Mouse (Mus musculus) brain, adult 2 months (tissue): ENCODE measurements at regions not wholly inside any gene's neighbourhood (a gene's known extent, or its start where the extent isn't known, plus 50 kb on each side); places are given as distances from the start of the nearest gene placed in this dataset.
"Not testable (repeated sequence)": the region's sequence is repeated elsewhere in the genome, so short reads cannot be mapped to it uniquely, and the experiment has no call there.

Source experiments
- DNase-seq: peaks from one replicate; pipeline ENCODE4 v3.0.0; 2011; ENCODE audit warnings: low read depth, low spot score

DNA sequence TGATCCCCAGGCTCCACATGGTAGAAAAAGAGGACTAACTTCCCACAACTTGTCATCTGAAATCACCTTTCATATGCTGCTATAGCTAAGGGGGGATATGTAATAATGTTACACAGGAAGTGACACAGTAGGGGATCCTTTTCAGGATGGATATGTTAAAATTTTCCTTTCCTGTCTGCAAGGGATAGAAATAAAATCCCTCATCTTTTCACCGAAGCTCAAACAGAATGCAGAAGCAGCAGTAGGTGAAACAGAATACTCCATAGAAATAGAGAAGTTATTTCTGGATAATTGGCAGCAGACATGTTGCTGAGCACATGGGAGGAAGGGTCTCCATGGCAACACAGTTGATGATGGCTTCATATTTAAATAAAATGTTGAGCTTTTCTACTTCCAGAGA, 309.3 kb upstream of the Ercc4 start:
- peak; percentile 77 for DNase-seq

DNA sequence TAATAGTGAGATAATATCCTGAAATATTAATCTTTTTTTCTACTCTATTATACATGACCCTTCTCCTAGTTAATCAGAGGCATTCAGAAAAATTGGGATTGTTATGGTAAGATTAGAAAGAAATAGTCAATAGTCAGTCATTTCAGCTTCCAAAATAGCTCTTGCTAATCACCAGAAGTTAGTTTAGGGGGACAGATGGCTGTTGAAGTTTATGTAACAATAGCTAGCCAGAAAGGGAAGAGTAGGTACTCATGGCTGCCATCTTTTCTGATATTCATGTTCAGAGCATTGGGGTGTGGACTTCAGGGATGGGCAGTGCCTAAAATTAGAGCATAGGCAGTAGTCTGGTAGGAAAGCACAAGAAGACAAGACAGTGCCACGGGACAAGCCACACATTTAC, 306.8 kb upstream of the Ercc4 start:
- peak; percentile 26 for DNase-seq

- DNase-seq: no peak
Observed at GRCm38 (mm10) chr16:12807351-12807871, 302.1 kb upstream of the Ercc4 start.

- DNase-seq: no peak
Observed at GRCm38 (mm10) chr16:12811088-12811487, 298.4 kb upstream of the Ercc4 start.

- peak; percentile 79 for DNase-seq
Observed at GRCm38 (mm10) chr16:12824646-12825045, 284.8 kb upstream of the Ercc4 start.

- no peak for DNase-seq
Observed at GRCm38 (mm10) chr16:12826222-12826621, 283.3 kb upstream of the Ercc4 start.

DNA sequence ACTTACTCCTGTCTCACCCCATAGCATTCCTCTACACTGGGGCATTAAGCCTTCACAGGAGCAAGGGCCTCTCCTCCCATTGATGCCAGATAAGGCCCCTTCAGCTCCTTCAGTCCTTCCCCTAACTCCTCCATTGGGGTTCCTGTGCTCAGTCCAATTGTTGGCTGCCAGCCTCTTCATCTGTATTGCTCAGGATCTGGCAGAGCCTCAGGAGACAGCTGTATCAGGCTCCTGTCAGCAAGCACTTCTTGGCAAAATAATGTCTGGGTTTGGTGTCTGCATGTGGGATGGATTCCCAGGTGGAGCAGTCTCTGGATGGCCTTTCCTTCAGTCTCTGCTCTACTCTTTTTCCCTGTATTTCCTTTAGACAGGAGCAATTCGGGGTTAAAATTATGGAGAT, 278.2 kb upstream of the Ercc4 start:
- DNase-seq: peak; percentile 51

DNA sequence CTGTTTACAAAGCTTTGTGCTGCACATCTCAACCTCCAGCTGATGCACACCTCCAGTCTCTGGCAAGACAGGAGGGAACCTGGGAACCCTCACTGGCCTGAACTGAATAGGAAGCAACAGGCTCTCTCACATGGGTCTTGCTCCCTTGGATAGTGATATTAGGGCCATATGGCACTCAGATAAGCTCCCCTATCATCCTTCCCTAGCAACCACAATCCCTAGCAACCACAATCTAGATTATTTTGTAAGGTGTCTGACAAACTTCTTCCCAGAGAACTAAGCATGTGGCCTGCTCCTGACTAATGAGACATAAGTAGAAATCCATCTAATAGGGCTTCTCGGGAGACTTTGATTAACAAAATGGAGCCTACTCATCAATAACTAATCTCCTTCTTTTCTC, 253.1 kb upstream of the Ercc4 start:
- DNase-seq: no peak

- peak; percentile 80 for DNase-seq
Observed at GRCm38 (mm10) chr16:12859714-12860355, 249.6 kb upstream of the Ercc4 start.

GRCm38 (mm10) chr16:12862561-12862960, 246.9 kb upstream of the Ercc4 start:
- DNase-seq: no peak

- not testable (repeated sequence) for DNase-seq
Observed at GRCm38 (mm10) chr16:12878326-12878725, 231.2 kb upstream of the Ercc4 start.

DNA sequence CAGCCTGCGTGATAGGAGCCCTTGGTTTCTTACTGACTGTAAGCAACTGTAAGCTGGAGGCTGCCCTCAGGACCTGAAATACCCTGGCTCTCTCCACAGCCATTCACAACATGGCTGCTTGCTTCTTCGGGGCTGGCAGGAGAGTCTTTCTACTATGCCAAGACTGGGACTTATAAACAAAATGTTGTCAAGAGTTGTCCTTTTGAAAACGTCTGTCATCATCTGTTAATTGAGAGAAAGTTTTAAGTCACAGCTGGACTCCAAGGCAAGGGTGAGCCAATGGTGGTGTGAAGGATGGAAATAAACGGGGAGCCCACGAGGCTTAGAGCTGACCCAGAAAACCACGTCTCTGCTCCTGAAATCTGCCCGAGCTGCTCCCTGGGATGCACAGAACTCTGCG, 229.5 kb upstream of the Ercc4 start:
- no peak for DNase-seq

DNA sequence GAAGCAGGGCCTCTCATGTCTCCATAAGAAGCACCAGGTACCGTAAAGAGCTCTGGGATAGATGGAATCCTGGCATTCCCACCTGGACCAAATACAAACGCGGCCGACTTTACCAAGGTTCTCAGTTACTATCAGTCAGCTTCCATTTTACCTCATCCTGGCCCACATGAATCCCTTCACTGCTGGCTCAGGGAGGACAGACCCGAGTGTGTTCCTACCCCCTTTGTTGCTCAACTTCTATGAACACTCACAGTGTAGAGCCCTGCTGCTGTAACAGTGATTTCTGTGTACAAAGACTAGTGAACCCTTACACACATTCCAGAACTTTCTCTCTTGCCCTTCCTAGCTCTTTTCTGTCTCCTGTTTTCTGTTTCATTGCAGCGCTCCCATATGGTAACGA, 229.0 kb upstream of the Ercc4 start:
- DNase-seq: no peak

GRCm38 (mm10) chr16:12882690-12883089, 226.8 kb upstream of the Ercc4 start:
- DNase-seq: no peak

DNA sequence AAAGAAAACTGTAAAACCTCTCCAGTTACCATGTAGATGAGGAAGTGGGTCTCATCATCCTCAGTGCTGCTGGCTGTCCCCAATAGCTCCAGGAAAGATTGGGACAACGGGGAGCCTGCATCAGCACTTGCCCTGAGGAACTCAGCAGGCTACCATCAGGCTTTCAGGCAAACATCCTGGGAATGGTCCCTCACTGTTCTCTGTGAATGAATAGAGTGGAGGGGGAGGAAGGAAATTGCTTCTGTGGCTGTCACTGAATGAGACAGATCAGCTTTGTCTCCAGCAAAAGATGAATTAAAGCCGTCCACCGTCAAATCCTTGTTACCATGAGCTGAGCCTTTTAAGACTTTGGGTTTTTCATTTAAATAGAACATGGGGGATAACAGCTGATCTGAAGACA, 224.9 kb upstream of the Ercc4 start:
- no peak for DNase-seq

DNA sequence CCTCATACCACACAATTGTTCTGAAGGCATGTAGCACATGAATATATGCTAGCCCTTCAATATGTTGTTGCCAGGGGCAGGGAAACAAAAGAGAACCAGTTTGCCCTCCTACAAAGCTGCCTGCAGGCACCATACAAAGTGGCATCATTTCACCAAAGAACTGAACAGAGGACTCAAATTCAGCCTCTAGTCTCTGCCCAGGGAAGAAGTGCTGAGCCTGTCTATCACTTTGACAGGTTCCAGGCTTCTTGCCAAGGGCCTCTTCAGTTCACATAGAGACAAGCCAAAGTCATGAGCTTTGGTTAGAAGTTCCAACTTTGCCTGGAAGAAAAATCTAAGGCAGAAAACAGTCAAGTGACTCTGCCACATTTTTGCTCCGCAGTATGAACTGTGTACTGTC, 223.4 kb upstream of the Ercc4 start:
- DNase-seq: peak; percentile 39

- DNase-seq: no peak
Observed at GRCm38 (mm10) chr16:12887381-12887780, 222.1 kb upstream of the Ercc4 start.

DNA sequence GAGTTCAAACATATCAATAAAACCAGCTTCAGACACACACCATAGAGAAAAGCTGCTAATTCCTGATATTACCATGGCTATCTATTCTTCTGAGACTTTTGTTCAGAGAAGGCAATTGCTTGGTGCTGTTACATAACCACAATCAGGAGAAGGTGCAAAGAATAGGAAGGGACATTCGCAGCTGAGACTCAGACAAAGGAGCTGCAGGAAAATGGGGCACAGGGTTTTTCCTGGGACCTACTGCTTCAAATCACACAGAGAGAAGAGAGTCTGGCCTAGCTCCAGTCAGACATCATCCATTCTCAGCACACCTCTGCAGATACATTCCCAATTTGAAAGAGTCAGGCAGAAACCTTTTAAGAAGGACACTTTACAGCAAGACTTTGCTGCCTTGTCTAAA, 219.4 kb upstream of the Ercc4 start:
- DNase-seq: peak; percentile 63

DNA sequence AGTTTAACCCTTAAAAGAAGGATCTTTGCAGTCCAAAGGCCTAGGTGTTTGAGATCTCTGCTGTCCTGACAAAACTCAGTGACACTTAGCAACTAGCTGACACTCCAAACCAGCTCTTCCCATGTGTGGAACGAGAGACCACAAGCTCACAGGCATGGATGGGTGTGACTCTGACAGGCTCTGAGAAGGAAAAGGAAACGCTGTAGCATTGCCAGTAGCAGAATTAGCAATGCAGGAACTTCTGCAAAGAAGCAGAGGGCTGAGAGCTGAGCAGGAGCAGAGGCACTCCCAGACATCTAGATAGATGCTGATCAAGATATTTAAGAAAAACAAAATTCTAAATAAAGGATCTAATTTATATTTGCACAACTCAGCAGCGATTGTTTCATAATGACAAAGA, 218.9 kb upstream of the Ercc4 start:
- DNase-seq: peak; percentile 24

GRCm38 (mm10) chr16:12892658-12893305, 216.7 kb upstream of the Ercc4 start:
- peak; percentile 31 for DNase-seq

DNA sequence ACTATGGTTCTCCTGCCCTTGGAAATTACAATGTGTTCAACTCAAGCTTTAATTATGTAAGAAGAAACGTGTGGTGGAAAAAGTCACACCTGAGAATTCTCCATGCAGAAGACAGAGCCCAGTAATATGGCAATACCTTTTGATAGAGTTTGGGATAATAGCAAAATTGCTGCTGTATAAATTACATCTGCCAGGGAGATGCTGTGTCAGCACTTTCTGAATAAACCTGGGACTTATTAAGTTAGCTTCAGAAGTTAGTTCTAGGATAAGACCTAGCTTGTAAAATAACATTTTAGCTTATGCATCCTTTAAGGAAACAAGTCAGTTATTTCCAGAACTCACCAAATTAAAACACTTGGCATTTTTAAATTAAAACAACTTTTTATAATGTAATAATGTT, 212.2 kb upstream of the Ercc4 start:
- no peak for DNase-seq

DNA sequence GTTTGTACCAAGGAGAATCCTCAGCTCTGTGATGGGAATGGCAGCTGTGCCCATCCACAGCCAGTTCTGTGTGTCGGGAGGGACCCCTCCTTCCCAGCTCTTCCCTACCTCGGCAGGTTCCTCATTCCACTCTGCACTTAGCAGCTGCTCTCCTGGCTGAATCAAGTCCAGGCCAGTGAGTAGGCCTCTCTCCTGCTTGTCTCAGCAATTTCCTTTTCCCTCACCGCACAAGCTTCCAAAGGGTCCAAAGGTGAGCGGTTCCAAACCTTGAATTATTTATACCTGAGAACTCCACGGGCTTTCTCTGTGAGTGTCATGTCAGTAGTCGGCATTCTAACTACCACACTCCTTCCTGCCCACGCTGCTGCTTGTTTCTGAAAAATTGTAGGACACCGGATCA, 208.8 kb upstream of the Ercc4 start:
- no peak for DNase-seq
